Mouse (Mus musculus) naive thymus-derived CD4-positive, alpha-beta T cell, adult 5 months (primary cell): ENCODE measurements around the gene Vmn1r239-ps. TPM values are rescaled to one million over a fixed set of nuclear protein-coding genes. Genes with fewer than 3 reads are reported as not detected.

Experiments used
- polyA plus RNA-seq: library from polyadenylated mRNA; unstranded; fragments of 100-300 nt; shearing (Covaris generic); gene quantifications from one replicate; pipeline ENCODE4 v1.2.1, GENCODE M21; 2017

Vmn1r239-ps gene
- polyA plus RNA-seq: not detected

GRCm38 (mm10) chrX:147453610-147454009 lies at the start of gene Vmn1r239-ps:
TSS of gene Vmn1r239-ps (minus strand) at chrX:147453710.

DNA sequence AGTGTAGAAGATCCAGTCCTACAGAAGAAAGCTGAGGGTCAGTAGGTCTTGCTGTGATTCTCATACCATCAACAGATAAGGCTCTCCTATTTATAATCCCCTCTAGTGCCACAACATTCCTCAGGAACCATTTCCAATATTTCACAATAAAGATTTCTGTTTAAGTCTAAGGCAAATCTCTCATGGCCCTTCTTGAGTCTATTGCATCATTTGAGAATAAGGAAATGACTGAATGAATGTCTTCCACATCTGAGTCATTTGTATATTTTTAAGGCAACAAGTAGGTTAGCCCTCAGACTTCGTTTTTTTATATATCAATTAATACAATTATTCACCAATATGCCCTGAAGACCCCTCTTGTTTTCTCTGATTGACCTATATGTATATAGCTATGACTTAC lies 24.4 kb downstream of the Vmn1r239-ps start, which contains the start of gene Il13ra2:
Il13ra2 (minus strand) TSS at position 64 of the 400 bp plus-strand sequence.

Other genes with a start within 250 kb of the Vmn1r239-ps start
- gene Il13ra2, start 24.5 kb downstream of the Vmn1r239-ps start, polyA plus RNA-seq: not detected
- not detected for gene Lrch2, start 100.4 kb upstream of the Vmn1r239-ps start, polyA plus RNA-seq